Mouse (Mus musculus) heart, embryonic 14.5 days (tissue): Measurements from ENCODE around the gene Syn2. TPM values are rescaled to one million over a fixed set of nuclear protein-coding genes. Genes with fewer than 3 reads are reported as not detected.

Source experiments
- ATAC-seq: fragments of 200-750 bp; cut with Nextera tagmentation; 2 replicates; pipeline ENCODE4 v1.8.0; 2017; ENCODE audit warnings: low read depth, moderate TSS enrichment; ENCODE audit not compliant: insufficient number of reproducible peaks, insufficient read depth, low FRiP score
- H3K27ac ChIP-seq, 2 experiments: fragments of 200-500 bp in 1 of 2; fragments of 300-500 bp in 1 of 2; sonication (generic) in 1 of 2; replicated peaks in 1 of 2; 2 replicates each; pipeline ENCODE4 v1.5.1; 2012 to 2014; ENCODE audit warnings: low read depth in 2 of 2, low read length in 2 of 2, control low read depth in 1 of 2, mild to moderate bottlenecking in 1 of 2, mixed read lengths in 1 of 2; ENCODE audit not compliant: control insufficient read depth in 1 of 2, insufficient read depth in 1 of 2
- H3K27me3 ChIP-seq: fragments of 300-500 bp; sonication (generic); 2 replicates; pipeline ENCODE4 v1.6.1; 2014; ENCODE audit warnings: mild to moderate bottlenecking, low read length, control low read depth; ENCODE audit not compliant: control insufficient read depth, insufficient read depth
- H3K36me3 ChIP-seq: fragments of 300-500 bp; sonication (generic); 2 replicates; pipeline ENCODE4 v1.6.1; 2014; ENCODE audit warnings: mild to moderate bottlenecking, control low read depth, low read length, mixed read lengths; ENCODE audit not compliant: control insufficient read depth, insufficient read depth
- H3K4me1 ChIP-seq, 2 experiments: fragments of 200-500 bp in 1 of 2; fragments of 300-500 bp in 1 of 2; sonication (generic) in 1 of 2; 2 replicates each; pipeline ENCODE4 v1.6.1; 2012 to 2014; ENCODE audit warnings: low read length in 2 of 2, control low read depth in 1 of 2, mixed read lengths in 1 of 2; ENCODE audit not compliant: control insufficient read depth in 2 of 2, insufficient read depth in 2 of 2
- H3K4me2 ChIP-seq: fragments of 300-500 bp; sonication (generic); 2 replicates; pipeline ENCODE4 v1.6.1; 2014; ENCODE audit warnings: mild to moderate bottlenecking, low read length
- H3K4me3 ChIP-seq, 2 experiments: fragments of 200-500 bp in 1 of 2; fragments of 300-500 bp in 1 of 2; sonication (generic) in 1 of 2; 2 replicates each; pipeline ENCODE4 v1.5.1; 2012 to 2014; ENCODE audit warnings: low read length in 2 of 2, mild to moderate bottlenecking in 2 of 2, control low read depth in 1 of 2, low read depth in 1 of 2, moderate library complexity in 1 of 2; ENCODE audit not compliant: control insufficient read depth in 1 of 2, insufficient read depth in 1 of 2
- H3K9ac ChIP-seq: fragments of 300-500 bp; sonication (generic); 2 replicates; pipeline ENCODE4 v1.6.1; 2014; ENCODE audit warnings: mild to moderate bottlenecking, low read length
- H3K9me3 ChIP-seq: fragments of 300-500 bp; sonication (generic); 2 replicates; pipeline ENCODE4 v1.6.1; 2016; ENCODE audit warnings: low read length, control low read depth; ENCODE audit not compliant: control insufficient read depth
- WGBS: fragments of 180-500 bp; shearing (Covaris S2); extraction: QIAGEN DNeasy Blood & Tissue Kit; methylation state at CpG from one replicate; pipeline ENCODE4 v1.1.7; 2014; 5-methylcytosine and 5-hydroxymethylcytosine counted together
- polyA plus RNA-seq: library from polyadenylated mRNA; unstranded; fragments of >200 nt; fragmentation: Nextera tagmentation; extraction: Ambion mirVana; gene quantifications from 2 replicates; pipeline ENCODE4 v1.2.1, GENCODE M21; 2014

Syn2 gene
- polyA plus RNA-seq, 1 experiment from 2014 or later: 2.1 TPM

DNA sequence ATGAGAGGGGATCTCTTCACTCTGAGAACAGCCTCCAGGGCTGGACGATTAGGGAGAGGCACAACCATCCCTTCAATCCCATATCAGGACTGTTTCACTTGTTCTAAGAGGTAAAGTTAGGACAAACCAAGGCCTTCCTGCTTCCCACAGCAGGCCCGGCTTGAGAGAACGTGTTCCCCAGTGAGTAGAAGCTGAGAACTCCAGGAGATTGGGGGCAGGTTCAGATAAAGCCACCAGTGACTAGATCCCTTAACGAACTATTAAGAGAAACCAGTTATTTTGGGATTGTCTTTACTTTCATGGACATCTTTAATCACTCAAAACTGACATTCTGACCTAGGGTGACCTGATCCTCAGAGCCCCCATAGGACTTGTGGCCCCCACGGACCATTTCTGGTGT lies 134.9 kb downstream of the Syn2 start:
- ATAC-seq: no peak
- no peaks in the 10 kb centered on the region for H3K9me3 ChIP-seq
- H3K27ac ChIP-seq: peak overlapping the region in 1 of 2 experiments; percentile 20; a peak in 1 of 4 replicates
- no peak overlapping the region for H3K4me2 ChIP-seq
- peaks cover 15 to 23% of the 10 kb centered on the region in 2 experiments; a peak in 3 of 4 replicates for H3K4me1 ChIP-seq
- peaks cover 55% of the 10 kb centered on the region for H3K27me3 ChIP-seq
- H3K9ac ChIP-seq: no peak overlapping the region
- 41% methylated on average over 5 of the region's 5 CpGs for WGBS
- H3K4me3 ChIP-seq: no peak overlapping the region
- H3K36me3 ChIP-seq: no peaks in the 10 kb centered on the region

- ATAC-seq: 0 out of 2 replicates have a peak, but pooled peaks have one; percentile 29
- Histone ChIP-seq H3K4me2 (no peak overlapping the region), H3K27me3 (peaks cover 50% of the 10 kb centered on the region), H3K9ac (no peak overlapping the region), H3K9me3 (no peaks in the 10 kb centered on the region), H3K36me3 (no peaks in the 10 kb centered on the region), H3K4me3 (no peak overlapping the region), H3K4me1 (peaks cover 15 to 23% of the 10 kb centered on the region in 2 experiments; a peak in 3 of 4 replicates), H3K27ac (peak overlapping the region in 1 of 2 experiments; percentile 20; a peak in 1 of 4 replicates)
- WGBS: 26% methylated on average over 2 of the region's 2 CpGs
Measured at GRCm38 (mm10) chr6:115270085-115270484, 135.4 kb downstream of the Syn2 start.

DNA sequence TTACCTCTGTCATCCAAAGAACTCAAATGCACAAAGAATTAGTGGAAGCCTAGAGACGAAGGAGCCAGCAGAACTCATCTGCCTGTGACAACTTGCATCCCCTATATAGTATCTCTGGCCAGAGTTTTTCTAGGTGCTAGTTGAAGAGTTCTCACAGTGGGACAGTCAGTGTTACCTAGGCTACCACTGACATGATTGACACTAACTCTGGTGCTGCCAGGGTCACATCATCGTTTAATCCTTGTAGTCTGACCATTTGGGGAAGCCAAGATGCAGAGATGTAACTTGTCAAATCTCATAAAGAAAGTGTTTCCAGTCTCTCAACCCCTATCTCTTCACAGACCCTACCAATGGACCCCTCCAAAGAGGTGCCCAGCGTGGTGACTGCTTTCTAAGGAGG lies 136.6 kb downstream of the Syn2 start:
- no peaks in the 10 kb centered on the region for H3K9me3 ChIP-seq
- no peak for ATAC-seq
- 0 out of 4 replicates have a peak overlapping the region, but pooled peaks of 1 of the 2 experiments have one; percentile 9 for H3K27ac ChIP-seq
- 49% methylated on average over 3 of the region's 3 CpGs for WGBS
- H3K9ac ChIP-seq: no peak overlapping the region
- no peaks in the 10 kb centered on the region for H3K36me3 ChIP-seq
- H3K4me2 ChIP-seq: peak overlapping the region; percentile 14; the same call in 1 of the 2 replicates
- peaks cover 43% of the 10 kb centered on the region for H3K27me3 ChIP-seq
- peaks cover 15 to 23% of the 10 kb centered on the region in 2 experiments; a peak in 3 of 4 replicates for H3K4me1 ChIP-seq
- H3K4me3 ChIP-seq: no peak overlapping the region

GRCm38 (mm10) chr6:115271866-115272271 lies 137.2 kb downstream of the Syn2 start:
- Histone ChIP-seq H3K27me3 (peaks cover 41% of the 10 kb centered on the region), H3K4me1 (peaks cover 15 to 23% of the 10 kb centered on the region in 2 experiments; a peak in 3 of 4 replicates), H3K4me3 (no peak overlapping the region), H3K27ac (0 out of 4 replicates have a peak overlapping the region, but pooled peaks of 1 of the 2 experiments have one; percentile 9), H3K9me3 (no peaks in the 10 kb centered on the region), H3K36me3 (no peaks in the 10 kb centered on the region), H3K4me2 (peak overlapping the region; percentile 14; the same call in 1 of the 2 replicates), H3K9ac (no peak overlapping the region)
- WGBS: 0% methylated on average over 4 of the region's 4 CpGs
- no peak for ATAC-seq

DNA sequence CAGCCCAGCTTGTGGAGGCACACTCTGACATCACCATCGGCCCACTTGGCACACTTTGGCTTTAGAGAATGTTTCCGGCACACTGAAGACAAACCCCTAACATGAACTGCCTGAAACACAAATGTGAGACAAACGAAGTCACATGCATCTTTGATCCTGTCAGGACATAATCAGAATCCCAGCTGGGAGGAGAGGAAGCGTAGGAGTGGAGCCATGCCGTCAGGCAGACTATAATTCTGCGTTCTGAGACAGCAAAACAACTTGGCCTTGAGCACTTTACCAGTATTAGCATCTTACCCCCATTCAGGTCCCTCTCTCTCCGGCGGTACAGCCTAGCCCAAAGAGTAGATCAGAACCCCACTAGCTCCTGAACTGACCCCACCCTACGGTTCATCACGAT lies 138.6 kb downstream of the Syn2 start:
- H3K4me1 ChIP-seq: peaks cover 15 to 23% of the 10 kb centered on the region in 2 experiments; a peak in 3 of 4 replicates
- no peaks in the 10 kb centered on the region for H3K36me3 ChIP-seq

GRCm38 (mm10) chr6:115274705-115275104 lies 140.0 kb downstream of the Syn2 start:
- Histone ChIP-seq H3K4me3 (no peak overlapping the region), H3K9me3 (no peaks in the 10 kb centered on the region), H3K27me3 (peaks cover 38% of the 10 kb centered on the region), H3K4me1 (peaks cover 15 to 22% of the 10 kb centered on the region in 2 experiments; a peak in 3 of 4 replicates), H3K27ac (no peak overlapping the region), H3K36me3 (no peaks in the 10 kb centered on the region), H3K9ac (no peak overlapping the region), H3K4me2 (no peak overlapping the region)
- no peak for ATAC-seq
- WGBS: 81% methylated on average over 9 of the region's 9 CpGs

More for the DNA sequence above, 138.6 kb downstream of the Syn2 start:
- Histone ChIP-seq H3K4me2 (no peak overlapping the region), H3K27me3 (peaks cover 45% of the 10 kb centered on the region), H3K9me3 (no peaks in the 10 kb centered on the region), H3K9ac (no peak overlapping the region), H3K27ac (no peak overlapping the region), H3K4me3 (no peak overlapping the region)
- ATAC-seq: no peak
- WGBS: 78% methylated on average over 10 of the region's 10 CpGs

DNA sequence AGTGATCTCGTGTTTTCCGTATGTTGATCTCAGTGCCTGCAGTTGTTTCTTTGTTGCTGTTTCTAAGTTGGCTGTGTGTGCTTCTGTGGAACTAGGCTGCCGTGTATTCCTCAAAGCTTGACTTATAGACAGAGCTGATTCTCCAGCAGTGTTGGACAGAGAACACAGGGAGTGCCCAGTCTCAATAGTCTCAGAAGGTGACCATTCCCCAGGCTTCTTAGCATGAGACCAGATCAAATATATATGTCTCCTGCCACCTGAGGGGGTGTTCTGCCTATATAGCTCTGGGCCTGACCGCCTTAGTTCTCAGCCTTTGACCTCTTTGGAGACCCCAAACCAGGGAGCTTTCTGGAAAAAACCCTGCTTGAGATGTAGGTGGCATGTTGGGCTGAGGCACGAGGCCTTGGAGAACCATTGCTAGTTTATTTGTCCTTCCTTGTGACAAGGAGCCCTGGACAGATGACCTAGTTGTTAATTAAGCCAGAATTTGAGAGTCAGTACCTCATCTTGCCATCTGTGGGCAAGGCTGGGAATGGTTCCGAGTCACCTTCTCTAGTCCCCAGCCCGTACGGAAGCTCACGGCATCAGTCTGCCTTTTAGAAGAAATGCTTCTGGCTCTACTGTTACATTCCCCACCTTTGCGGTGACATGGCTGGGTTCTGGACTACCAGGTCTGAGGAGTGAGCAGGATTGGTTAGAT lies 140.6 kb downstream of the Syn2 start:
- no peaks in the 10 kb centered on the region for H3K9me3 ChIP-seq
- no peak for ATAC-seq
- H3K4me1 ChIP-seq: peaks cover 10 to 17% of the 10 kb centered on the region in 2 experiments; a peak in 3 of 4 replicates
- no peak overlapping the region for H3K9ac ChIP-seq
- H3K4me2 ChIP-seq: no peak overlapping the region
- no peak overlapping the region for H3K4me3 ChIP-seq
- H3K36me3 ChIP-seq: no peaks in the 10 kb centered on the region
- WGBS: 89% methylated on average over 10 of the region's 10 CpGs
- H3K27me3 ChIP-seq: peaks cover 39% of the 10 kb centered on the region
- H3K27ac ChIP-seq: no peak overlapping the region
